Mouse (Mus musculus): ENCODE measurements around the gene Ptprg. TPM values are rescaled to one million over a fixed set of nuclear protein-coding genes. Genes with fewer than 3 reads are reported as not detected.
A peak's percentile ranks its signal among the peaks of the same experiment; 100 is the strongest.

Ptprg gene
- polyA plus RNA-seq, 1 experiment from 2014 or later = 33.5 TPM

DNA sequence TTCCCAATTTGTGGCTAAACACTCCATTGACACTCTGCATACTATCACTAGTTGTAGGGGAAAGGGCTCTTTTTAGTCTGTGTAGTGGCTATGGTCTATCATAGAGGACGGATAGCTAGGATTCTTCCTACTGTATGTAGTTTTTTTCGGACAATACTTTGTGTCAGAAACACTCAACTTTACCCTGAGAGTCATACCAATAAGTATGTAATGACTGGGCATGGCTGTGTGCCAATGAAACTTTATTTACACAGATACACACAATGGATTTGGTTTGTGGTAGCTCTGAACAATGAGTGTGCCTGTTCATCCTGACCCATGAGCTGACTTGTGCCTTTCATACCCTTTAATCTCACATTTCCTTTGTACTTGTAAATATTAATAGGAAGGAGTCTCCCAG, 127.3 kb downstream of the Ptprg start:
- Histone ChIP-seq H3K9me3 (ENCODE audit: control insufficient read depth, low read length) (no peaks in the 10 kb centered on the region), H3K9ac (replicated peaks; ENCODE audit: low read depth, low read length) (no peak overlapping the region), H3K27me3 (replicated peaks; ENCODE audit: control insufficient read depth, insufficient read depth, low read length) (no peaks in the 10 kb centered on the region), H3K36me3 (ENCODE audit: control insufficient read depth, insufficient read depth) (no peaks in the 10 kb centered on the region), H3K4me3 (replicated peaks; ENCODE audit: low read length) (no peak overlapping the region), H3K4me1 (replicated peaks; ENCODE audit: control insufficient read depth, insufficient read depth, low read length) (peaks cover 16% of the 10 kb centered on the region), H3K27ac (ENCODE audit: low read length) (no peak overlapping the region), H3K4me2 (ENCODE audit: low read length) (no peak overlapping the region)
- ATAC-seq = no peak
- WGBS = 76% methylated on average over 2 of the region's 2 CpGs

DNA sequence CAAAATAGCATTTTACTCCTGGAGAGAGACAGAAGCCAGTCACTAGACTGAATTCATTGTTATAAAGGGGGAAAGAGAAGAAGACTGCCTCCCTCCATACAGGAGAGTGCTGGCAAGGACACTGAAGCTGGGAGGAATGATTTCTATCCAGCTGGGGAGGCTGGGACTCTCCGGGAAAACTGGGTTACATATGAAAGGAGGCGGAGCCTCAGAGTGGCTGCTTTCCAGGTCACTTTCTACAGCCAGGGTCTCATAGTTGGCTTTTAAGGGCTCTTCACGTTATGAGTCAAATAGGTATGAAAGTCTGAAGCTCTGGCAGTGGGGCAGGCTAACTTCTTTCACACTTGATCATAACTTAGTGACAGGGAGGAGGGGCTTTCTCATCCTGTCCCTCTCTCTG, 129.1 kb downstream of the Ptprg start:
- ATAC-seq = no peak

DNA sequence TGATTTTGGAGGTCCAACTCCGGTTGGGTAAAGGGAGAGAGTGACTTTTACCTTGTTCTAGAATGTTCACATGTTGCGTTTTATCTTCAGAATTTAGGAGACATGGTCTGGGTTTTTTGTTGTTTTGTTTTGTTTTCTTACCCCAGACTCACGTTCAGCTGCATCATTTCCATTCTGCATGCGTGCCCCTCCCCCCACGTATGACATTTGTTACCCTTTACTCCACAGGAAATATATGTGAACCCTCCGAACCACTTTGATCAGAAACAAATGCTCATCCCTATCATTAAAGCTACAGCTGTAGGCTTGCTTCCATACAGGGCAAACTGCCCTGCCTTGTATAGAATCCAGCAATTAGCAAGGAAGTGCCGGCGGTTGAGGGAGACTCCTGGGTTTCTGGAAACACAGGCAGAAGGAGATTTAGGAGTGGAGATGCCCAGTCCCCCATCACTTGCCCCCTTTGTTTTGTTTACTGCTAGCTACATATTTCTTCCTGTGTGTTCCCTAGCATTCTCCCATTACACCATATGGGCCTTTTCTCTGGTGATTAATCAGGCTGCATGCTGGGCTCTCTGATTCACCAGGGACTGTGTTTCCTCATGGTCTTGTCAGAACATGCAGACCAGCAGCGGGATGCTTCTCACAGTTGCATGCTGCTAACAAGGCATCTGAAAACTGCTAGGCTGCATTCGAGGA, 130.2 kb downstream of the Ptprg start:
- 20% methylated on average over 10 of the region's 10 CpGs for WGBS
- Histone ChIP-seq H3K4me2 (ENCODE audit: low read length) (no peak overlapping the region), H3K4me1 (replicated peaks; ENCODE audit: control insufficient read depth, insufficient read depth, low read length) (peaks cover 16% of the 10 kb centered on the region), H3K9me3 (ENCODE audit: control insufficient read depth, low read length) (no peaks in the 10 kb centered on the region), H3K27me3 (replicated peaks; ENCODE audit: control insufficient read depth, insufficient read depth, low read length) (no peaks in the 10 kb centered on the region), H3K27ac (ENCODE audit: low read length) (no peak overlapping the region), H3K4me3 (replicated peaks; ENCODE audit: low read length) (no peak overlapping the region), H3K9ac (replicated peaks; ENCODE audit: low read depth, low read length) (no peak overlapping the region), H3K36me3 (ENCODE audit: control insufficient read depth, insufficient read depth) (no peaks in the 10 kb centered on the region)
- peak; percentile 72 for ATAC-seq

More for the DNA sequence above, 129.1 kb downstream of the Ptprg start:
- no peaks in the 10 kb centered on the region for H3K36me3 ChIP-seq (ENCODE audit: control insufficient read depth, insufficient read depth)
- no peaks in the 10 kb centered on the region for H3K27me3 ChIP-seq (replicated peaks; ENCODE audit: control insufficient read depth, insufficient read depth, low read length)
- 28% methylated on average over 3 of the region's 3 CpGs for WGBS
- H3K4me2 ChIP-seq (ENCODE audit: low read length) = no peak overlapping the region
- H3K4me1 ChIP-seq (replicated peaks; ENCODE audit: control insufficient read depth, insufficient read depth, low read length) = peaks cover 16% of the 10 kb centered on the region
- no peak overlapping the region for H3K9ac ChIP-seq (replicated peaks; ENCODE audit: low read depth, low read length)
- H3K4me3 ChIP-seq (replicated peaks; ENCODE audit: low read length) = no peak overlapping the region
- H3K27ac ChIP-seq (ENCODE audit: low read length) = no peak overlapping the region
- H3K9me3 ChIP-seq (ENCODE audit: control insufficient read depth, low read length) = no peaks in the 10 kb centered on the region

DNA sequence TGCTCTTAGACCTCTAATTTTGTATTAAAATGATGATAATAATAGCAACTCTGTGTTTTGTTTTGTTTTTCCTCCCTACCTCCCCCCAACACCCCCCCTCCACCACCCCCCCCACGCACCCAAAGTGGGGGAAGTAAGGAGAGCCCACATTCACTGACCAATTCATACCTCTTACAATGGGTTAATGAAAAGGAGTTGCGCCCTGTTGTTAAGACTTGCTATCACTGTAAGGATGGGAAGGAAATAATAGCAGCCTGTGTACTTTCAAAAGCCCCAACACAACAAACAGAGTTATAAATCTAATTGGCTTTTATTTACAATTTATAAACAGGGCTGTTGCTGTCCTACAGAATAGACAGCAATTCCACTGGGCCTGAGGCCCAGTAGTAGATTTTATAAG, 130.8 kb downstream of the Ptprg start:
- WGBS = 8% methylated on average over 2 of the region's 2 CpGs
- Histone ChIP-seq H3K27ac (ENCODE audit: low read length) (no peak overlapping the region), H3K4me2 (ENCODE audit: low read length) (no peak overlapping the region)

DNA sequence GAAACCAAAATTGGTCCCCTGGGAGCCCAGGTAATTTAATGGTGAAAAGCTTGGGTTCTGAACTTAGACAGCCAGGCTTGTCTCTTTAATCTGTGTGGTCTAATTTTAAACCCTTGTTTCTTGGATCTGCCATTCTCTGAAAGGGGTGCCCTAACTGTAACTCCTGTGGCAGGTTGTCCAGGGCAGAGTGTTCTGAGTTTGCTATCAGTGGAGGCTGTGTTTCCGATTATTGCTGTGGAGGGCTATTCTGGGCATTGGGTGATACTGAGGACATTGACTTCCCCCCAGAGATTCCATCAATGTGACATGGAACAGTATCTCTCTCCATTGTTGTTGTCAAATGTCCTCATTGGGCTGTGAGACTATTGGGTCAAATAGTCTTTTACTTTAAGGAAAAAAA, 134.2 kb downstream of the Ptprg start:
- H3K9ac ChIP-seq (replicated peaks; ENCODE audit: low read depth, low read length) = no peak overlapping the region
- H3K4me1 ChIP-seq (replicated peaks; ENCODE audit: control insufficient read depth, insufficient read depth, low read length) = peaks cover 17% of the 10 kb centered on the region
- H3K4me3 ChIP-seq (replicated peaks; ENCODE audit: low read length) = no peak overlapping the region
- H3K27me3 ChIP-seq (replicated peaks; ENCODE audit: control insufficient read depth, insufficient read depth, low read length) = no peaks in the 10 kb centered on the region
- no peaks in the 10 kb centered on the region for H3K36me3 ChIP-seq (ENCODE audit: control insufficient read depth, insufficient read depth)
- no peaks in the 10 kb centered on the region for H3K9me3 ChIP-seq (ENCODE audit: control insufficient read depth, low read length)
- no peak overlapping the region for H3K4me2 ChIP-seq (ENCODE audit: low read length)
- H3K27ac ChIP-seq (ENCODE audit: low read length) = no peak overlapping the region
- no peak for ATAC-seq
- 88% methylated on average over 1 of the region's 1 CpGs for WGBS

More for the DNA sequence above, 130.8 kb downstream of the Ptprg start:
- ATAC-seq = no peak
- no peak overlapping the region for H3K9ac ChIP-seq (replicated peaks; ENCODE audit: low read depth, low read length)
- H3K4me1 ChIP-seq (replicated peaks; ENCODE audit: control insufficient read depth, insufficient read depth, low read length) = peaks cover 16% of the 10 kb centered on the region
- H3K9me3 ChIP-seq (ENCODE audit: control insufficient read depth, low read length) = no peaks in the 10 kb centered on the region
- H3K4me3 ChIP-seq (replicated peaks; ENCODE audit: low read length) = no peak overlapping the region
- no peaks in the 10 kb centered on the region for H3K36me3 ChIP-seq (ENCODE audit: control insufficient read depth, insufficient read depth)
- no peaks in the 10 kb centered on the region for H3K27me3 ChIP-seq (replicated peaks; ENCODE audit: control insufficient read depth, insufficient read depth, low read length)

DNA sequence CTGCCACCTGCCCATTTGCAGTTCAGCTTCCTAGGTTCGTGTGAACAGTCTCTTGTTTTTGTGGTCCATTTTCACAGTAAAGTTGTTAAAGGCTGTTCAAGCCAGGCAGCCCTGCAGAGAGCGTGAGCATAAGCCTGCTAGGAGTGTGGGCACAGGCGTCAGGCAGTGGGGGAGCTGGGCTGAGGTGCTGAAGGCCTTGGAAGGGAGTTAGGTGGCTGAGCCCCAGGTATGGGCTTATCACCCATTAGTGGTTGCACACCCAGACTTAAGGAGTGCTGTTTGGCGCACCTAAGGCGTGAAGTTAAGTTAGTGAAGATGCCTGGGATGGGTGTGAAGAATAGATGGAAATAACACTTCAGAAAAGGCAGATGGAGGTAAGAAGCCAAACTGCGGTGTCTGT, 134.8 kb downstream of the Ptprg start:
- 71% methylated on average over 6 of the region's 6 CpGs for WGBS
- no peak for ATAC-seq
- Histone ChIP-seq H3K9ac (replicated peaks; ENCODE audit: low read depth, low read length) (no peak overlapping the region), H3K27ac (ENCODE audit: low read length) (no peak overlapping the region), H3K27me3 (replicated peaks; ENCODE audit: control insufficient read depth, insufficient read depth, low read length) (no peaks in the 10 kb centered on the region), H3K4me1 (replicated peaks; ENCODE audit: control insufficient read depth, insufficient read depth, low read length) (peaks cover 16% of the 10 kb centered on the region), H3K36me3 (ENCODE audit: control insufficient read depth, insufficient read depth) (no peaks in the 10 kb centered on the region), H3K4me3 (replicated peaks; ENCODE audit: low read length) (no peak overlapping the region), H3K4me2 (ENCODE audit: low read length) (no peak overlapping the region), H3K9me3 (ENCODE audit: control insufficient read depth, low read length) (no peaks in the 10 kb centered on the region)

DNA sequence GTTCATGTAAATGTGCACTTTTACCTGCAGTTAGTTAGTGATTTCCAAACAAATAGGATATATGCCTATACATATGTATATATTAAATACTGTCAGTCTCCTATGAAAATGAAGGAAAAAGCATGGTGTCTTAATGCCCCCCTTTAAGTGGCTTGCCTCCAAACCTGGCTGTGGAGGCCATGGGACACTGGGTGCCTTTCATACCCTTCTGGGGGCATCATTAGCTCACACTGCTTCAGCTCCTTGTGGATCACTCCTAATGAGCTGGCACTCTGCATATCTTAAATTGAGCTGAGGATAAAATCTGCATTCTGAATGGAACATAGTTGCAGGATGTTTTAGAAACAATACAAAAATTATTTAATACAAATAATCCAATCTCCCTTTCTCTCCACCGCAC, 136.7 kb downstream of the Ptprg start:
- Histone ChIP-seq H3K4me1 (replicated peaks; ENCODE audit: control insufficient read depth, insufficient read depth, low read length) (peaks cover 7% of the 10 kb centered on the region), H3K27me3 (replicated peaks; ENCODE audit: control insufficient read depth, insufficient read depth, low read length) (no peaks in the 10 kb centered on the region), H3K27ac (ENCODE audit: low read length) (no peak overlapping the region), H3K4me3 (replicated peaks; ENCODE audit: low read length) (no peak overlapping the region), H3K9me3 (ENCODE audit: control insufficient read depth, low read length) (no peaks in the 10 kb centered on the region), H3K9ac (replicated peaks; ENCODE audit: low read depth, low read length) (no peak overlapping the region), H3K4me2 (ENCODE audit: low read length) (no peak overlapping the region), H3K36me3 (ENCODE audit: control insufficient read depth, insufficient read depth) (no peaks in the 10 kb centered on the region)
- 78% methylated on average over 1 of the region's 1 CpGs for WGBS
- ATAC-seq = no peak

DNA sequence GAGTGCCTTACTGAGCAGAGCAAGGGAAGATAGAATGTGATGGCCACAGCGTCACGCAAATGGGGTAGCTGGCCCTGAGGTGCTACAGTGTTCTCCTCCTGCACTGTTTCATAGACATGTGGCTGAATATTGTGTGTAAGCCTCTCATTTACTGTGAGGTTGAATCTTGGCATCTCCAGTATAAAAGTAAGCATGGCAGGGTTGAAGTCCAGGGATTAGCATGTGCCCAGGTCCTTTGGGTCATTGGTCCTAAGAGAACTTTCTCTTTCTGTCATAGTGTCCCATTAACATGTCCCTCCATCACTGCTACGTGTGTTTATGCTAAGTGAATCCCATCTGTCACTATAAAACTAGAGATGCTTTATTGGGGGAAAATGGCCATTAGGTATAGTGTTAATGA, 138.2 kb downstream of the Ptprg start:
- no peak overlapping the region for H3K4me3 ChIP-seq (replicated peaks; ENCODE audit: low read length)
- H3K27ac ChIP-seq (ENCODE audit: low read length) = no peak overlapping the region
- H3K36me3 ChIP-seq (ENCODE audit: control insufficient read depth, insufficient read depth) = no peaks in the 10 kb centered on the region
- H3K27me3 ChIP-seq (replicated peaks; ENCODE audit: control insufficient read depth, insufficient read depth, low read length) = no peaks in the 10 kb centered on the region
- H3K9ac ChIP-seq (replicated peaks; ENCODE audit: low read depth, low read length) = no peak overlapping the region
- ATAC-seq = no peak
- H3K4me2 ChIP-seq (ENCODE audit: low read length) = no peak overlapping the region
- 88% methylated on average over 3 of the region's 3 CpGs for WGBS
- peaks cover 7% of the 10 kb centered on the region for H3K4me1 ChIP-seq (replicated peaks; ENCODE audit: control insufficient read depth, insufficient read depth, low read length)
- no peaks in the 10 kb centered on the region for H3K9me3 ChIP-seq (ENCODE audit: control insufficient read depth, low read length)

DNA sequence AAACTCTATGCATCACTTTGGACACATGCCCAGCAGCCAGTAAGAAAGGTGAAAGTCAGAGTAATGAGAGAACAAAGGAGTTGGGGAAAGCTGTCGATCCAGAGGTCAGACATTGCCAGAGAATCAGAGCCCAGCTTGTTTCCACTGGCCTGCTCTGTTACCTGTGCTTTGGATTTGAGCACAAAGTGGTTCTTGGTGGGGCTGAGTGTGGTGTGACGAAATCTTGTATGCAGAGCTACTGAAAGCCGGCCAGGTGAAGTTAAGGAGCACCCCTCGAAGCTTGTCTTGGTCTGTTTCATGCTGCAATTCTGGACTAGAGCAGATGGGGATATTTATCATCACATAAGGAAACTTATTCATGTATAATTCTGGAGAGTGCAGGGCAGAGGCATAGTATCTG, 145.5 kb downstream of the Ptprg start:
- WGBS = 69% methylated on average over 4 of the region's 4 CpGs
- no peaks in the 10 kb centered on the region for H3K36me3 ChIP-seq (ENCODE audit: control insufficient read depth, insufficient read depth)
- H3K4me3 ChIP-seq (replicated peaks; ENCODE audit: low read length) = no peak overlapping the region
- no peaks in the 10 kb centered on the region for H3K9me3 ChIP-seq (ENCODE audit: control insufficient read depth, low read length)
- no peak overlapping the region for H3K9ac ChIP-seq (replicated peaks; ENCODE audit: low read depth, low read length)
- no peak for ATAC-seq
- peaks cover 5% of the 10 kb centered on the region; the same call in 1 of the 2 replicates for H3K4me1 ChIP-seq (replicated peaks; ENCODE audit: control insufficient read depth, insufficient read depth, low read length)
- no peak overlapping the region for H3K27ac ChIP-seq (ENCODE audit: low read length)
- no peak overlapping the region for H3K4me2 ChIP-seq (ENCODE audit: low read length)
- no peaks in the 10 kb centered on the region for H3K27me3 ChIP-seq (replicated peaks; ENCODE audit: control insufficient read depth, insufficient read depth, low read length)

DNA sequence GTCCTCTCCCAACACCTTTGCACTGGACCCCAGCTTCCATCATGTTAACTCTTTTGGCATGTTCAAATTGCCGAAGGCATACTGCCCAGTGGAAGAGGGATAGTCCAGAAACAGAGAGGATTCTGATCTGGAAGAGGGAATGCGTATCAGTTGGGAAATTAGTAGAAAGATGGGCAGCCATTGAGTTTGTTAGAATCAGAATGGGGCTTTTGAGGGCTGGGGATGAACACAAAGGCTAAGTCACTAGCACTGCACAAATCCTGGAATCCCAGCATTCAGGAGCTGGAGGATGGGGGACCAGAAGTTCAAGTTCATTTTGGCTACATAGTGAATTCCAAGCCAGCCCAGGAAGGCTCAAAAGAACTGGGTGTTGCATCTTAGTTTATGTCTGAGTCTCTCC, 146.3 kb downstream of the Ptprg start:
- Histone ChIP-seq H3K4me2 (ENCODE audit: low read length) (no peak overlapping the region), H3K36me3 (ENCODE audit: control insufficient read depth, insufficient read depth) (no peaks in the 10 kb centered on the region), H3K4me1 (replicated peaks; ENCODE audit: control insufficient read depth, insufficient read depth, low read length) (peaks cover 5% of the 10 kb centered on the region; the same call in 1 of the 2 replicates), H3K27me3 (replicated peaks; ENCODE audit: control insufficient read depth, insufficient read depth, low read length) (no peaks in the 10 kb centered on the region), H3K9me3 (ENCODE audit: control insufficient read depth, low read length) (no peaks in the 10 kb centered on the region), H3K9ac (replicated peaks; ENCODE audit: low read depth, low read length) (no peak overlapping the region), H3K27ac (ENCODE audit: low read length) (no peak overlapping the region), H3K4me3 (replicated peaks; ENCODE audit: low read length) (no peak overlapping the region)
- WGBS = 93% methylated on average over 2 of the region's 2 CpGs
- ATAC-seq = no peak
